Mouse (Mus musculus): ENCODE data around the gene Ptch1. TPM values are rescaled to one million over a fixed set of nuclear protein-coding genes. Genes with fewer than 3 reads are reported as not detected.

Gene Ptch1
- total RNA-seq, 2 experiments from 2014 or later, result 80.5 to 82.9 TPM

- no peak for DNase-seq (ENCODE audit: low spot score in 2 of 2)
Measured at GRCm38 (mm10) chr13:63502391-63502790, 71.0 kb downstream of the Ptch1 start.

GRCm38 (mm10) chr13:63499489-63499888, 73.9 kb downstream of the Ptch1 start:
- no peak for DNase-seq (ENCODE audit: low spot score in 2 of 2)

GRCm38 (mm10) chr13:63496646-63497582, 76.5 kb downstream of the Ptch1 start, which contains the start of gene Fancc:
Gene Fancc, minus strand, starts transcription at chr13:63497278.
- DNase-seq (ENCODE audit: low spot score in 2 of 2), result no peak

GRCm38 (mm10) chr13:63487707-63488042, 85.7 kb downstream of the Ptch1 start:
- no peak for DNase-seq (ENCODE audit: low spot score in 2 of 2)

GRCm38 (mm10) chr13:63486791-63487706, 86.3 kb downstream of the Ptch1 start:
- no peak for DNase-seq (ENCODE audit: low spot score in 2 of 2)

- no peak for DNase-seq (ENCODE audit: low spot score in 2 of 2)
Measured at GRCm38 (mm10) chr13:63475356-63475755, 98.0 kb downstream of the Ptch1 start.

Other genes starting within 250 kb of the Ptch1 start
- 10 to 100 TPM; 17.1 to 18.9 TPM for gene Fancc, start 76.3 kb downstream of the Ptch1 start, total RNA-seq (2021)
- 10 to 100 TPM; 41.3 to 41.9 TPM for gene Ercc6l2, start 241.6 kb upstream of the Ptch1 start, total RNA-seq (2021)

All from adrenal gland, postnatal 4 days (tissue).